Mouse (Mus musculus): ENCODE results near the gene Cd2.

The Cd2 gene

DNA sequence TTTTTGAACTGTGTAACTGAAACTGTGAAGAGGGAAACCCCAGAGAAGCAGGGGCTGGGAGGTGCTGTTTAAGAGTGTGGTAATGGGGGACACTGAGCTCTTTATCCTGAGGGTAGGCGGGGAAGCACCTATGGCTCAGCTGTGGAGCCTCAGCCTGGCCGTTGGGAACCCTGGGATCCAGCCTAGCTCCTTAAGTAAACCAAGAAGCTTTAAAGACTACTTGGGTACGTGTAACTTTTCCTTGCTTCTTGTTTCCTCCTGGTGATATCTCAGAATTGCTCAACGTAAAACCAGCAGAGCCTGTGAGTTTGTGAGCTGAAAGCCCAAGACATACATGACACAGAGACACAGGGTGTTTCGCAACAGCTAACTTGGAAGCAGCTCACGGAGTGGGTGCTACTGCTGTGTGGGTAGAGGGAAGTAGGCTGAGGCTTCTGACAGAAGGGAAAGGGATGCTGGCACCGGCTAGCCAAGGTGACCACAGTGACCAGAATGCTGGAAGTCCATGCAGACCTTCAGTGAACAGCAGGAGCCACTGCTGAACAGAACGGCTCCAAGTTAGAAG, 5.9 kb upstream of the Cd2 start:
- DNase-seq (ENCODE audit: low read depth, low spot score) = peak; percentile 29

DNA sequence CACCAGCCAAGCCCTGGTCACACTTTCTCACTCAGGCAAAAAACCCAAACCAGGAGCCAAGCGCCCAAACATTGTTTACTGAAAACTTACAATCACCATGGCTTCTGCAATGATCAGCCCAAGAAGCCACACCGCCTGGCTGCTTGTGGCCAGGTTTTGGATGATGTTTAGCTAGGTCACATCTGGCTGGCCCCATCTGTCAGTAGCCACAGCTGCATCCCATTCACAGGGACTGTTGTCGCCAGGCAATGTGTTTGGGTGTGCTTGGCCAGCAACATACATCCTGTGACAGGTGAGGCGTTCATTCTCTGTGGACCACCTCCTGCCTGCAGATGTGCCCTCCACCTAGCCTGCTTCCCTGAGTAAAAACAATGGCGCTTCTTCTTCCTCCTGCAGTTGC, 4.9 kb upstream of the Cd2 start:
- DNase-seq (ENCODE audit: low read depth, low spot score) = no peak

DNA sequence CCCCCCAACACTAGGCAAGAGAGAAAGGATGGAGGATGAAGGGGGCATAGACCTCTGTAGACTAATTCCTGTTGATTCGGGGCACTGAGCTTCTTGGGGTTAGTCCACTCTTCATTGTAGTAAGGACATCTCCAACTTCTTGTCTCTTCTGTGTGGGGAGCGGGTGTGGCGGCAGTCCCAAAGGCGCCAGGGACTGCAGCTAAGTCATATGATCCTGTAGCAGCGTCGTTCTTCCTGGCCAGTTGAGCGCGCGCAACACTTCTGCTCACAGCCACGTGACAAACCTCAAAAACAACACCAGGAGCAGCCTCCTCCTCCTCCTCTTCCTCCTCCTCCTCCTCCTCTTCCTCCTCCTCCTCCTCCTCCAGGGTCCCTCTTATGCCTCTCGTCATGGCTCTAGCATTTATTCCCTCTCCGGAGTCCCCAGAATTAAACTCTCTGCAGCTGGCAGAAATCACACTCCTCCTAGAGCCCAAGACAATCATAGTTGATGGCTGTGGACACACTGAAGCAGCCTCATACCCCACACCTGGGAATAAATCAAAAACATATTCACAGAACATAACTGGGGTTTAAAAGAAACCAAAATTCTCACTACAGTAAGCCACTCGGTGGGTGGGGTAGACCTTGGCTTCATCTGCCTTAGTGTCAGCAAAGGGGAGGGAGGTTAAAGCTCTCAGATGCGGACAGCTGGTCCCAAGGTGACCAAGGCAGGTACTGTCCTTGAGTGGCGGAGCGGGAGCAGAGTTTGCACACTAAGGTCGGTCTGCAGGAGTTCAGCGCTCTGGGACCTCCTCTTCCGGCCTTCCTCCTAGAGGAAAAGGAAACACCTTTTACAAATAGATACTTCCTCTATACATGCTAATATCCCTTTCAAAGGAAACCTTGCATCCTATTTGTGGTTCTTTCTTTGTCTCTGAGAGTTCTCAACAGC, 3.1 kb upstream of the Cd2 start:
- no peak for DNase-seq (ENCODE audit: low read depth, low spot score)

GRCm38 (mm10) chr3:101290036-101290435, 2.3 kb upstream of the Cd2 start:
- no peak for DNase-seq (ENCODE audit: low read depth, low spot score)

DNA sequence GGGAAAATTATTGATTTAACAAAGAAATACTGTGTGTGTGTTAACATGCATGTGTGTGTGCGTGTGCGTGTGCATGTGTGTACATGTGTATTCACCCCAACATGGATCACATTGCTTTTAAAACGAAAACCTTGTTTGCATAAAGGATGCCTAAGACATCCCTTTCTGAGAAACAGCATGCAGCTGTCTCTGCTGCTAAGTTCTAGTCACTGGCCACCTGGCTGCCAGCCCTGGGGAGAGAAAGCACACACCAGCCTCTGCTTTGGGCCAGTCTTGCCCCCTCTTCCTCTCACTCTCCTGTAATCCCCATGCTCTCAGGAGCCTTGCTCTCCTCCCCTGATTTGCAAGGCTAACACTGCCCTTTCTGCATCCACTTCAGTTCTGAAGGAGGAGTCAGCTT, 1.7 kb upstream of the Cd2 start:
- DNase-seq (ENCODE audit: low read depth, low spot score) = no peak

DNA sequence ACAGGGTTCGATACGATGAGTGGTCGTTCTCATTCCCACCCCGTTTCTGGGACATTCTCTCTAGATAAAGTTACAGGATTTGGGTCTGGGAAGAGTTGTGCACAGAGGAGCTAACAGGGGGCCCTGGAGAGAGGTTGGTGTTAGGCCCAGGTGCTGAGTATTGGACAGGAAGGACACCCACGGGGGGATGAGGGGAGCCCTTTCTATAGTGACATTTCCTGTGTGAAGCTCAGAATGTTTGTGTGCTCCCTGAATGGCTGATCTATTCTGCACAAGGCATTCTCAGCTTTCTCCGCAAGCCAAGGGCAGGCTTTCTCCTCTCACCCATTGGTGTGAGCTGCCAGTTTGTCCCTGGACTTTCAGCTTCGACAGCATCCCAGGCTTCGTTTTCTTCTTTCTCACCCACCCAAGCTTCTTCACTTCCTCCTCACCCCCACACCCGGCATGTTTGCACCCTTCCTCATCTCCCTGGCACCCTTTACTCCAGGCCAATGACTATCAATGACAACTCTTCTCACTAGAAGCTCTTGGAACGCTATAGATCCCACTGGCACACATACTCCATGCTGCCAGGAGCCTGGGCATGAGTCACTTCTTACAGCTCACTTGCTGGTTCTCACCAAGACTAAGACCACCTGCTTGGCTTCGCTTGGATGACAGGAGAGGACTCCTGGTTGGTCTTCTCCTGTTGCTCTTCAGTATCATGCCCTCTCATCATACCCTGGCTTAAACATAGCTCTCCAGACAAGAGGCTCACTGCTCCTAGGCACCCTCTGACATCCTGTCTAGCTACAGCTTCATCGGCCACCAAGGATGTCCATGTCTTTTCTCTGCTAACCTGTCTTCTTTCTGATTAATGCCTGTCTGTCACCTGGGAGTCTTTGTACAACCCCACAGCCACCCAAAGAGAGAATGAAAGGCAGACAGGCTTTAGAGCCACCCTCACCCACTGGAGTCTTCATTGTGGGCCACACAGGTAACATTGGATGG, 1.1 kb downstream of the Cd2 start:
- DNase-seq (ENCODE audit: low read depth, low spot score) = no peak

DNA sequence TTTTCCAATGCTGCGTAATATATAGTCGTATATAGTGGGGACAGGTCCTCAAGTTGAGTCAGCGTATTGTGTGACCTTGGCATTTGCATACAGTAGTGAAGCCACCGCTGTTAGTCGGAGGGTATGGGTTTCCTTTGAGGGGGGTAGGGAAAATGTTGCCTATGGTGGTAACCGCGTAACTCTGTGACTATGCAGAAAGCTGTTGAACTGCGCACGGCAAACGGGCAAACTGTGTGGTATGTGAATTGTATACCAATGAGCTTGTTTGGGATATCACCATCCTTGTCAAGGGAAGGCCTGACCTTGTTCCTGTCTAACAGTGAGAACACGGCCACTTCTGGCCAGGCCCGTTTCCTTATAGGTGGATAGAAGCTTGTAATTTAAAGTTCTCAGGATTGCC, 1.9 kb downstream of the Cd2 start:
- DNase-seq (ENCODE audit: low read depth, low spot score) = no peak

GRCm38 (mm10) chr3:101285021-101285615, 2.6 kb downstream of the Cd2 start:
- DNase-seq (ENCODE audit: low read depth, low spot score) = no peak

DNA sequence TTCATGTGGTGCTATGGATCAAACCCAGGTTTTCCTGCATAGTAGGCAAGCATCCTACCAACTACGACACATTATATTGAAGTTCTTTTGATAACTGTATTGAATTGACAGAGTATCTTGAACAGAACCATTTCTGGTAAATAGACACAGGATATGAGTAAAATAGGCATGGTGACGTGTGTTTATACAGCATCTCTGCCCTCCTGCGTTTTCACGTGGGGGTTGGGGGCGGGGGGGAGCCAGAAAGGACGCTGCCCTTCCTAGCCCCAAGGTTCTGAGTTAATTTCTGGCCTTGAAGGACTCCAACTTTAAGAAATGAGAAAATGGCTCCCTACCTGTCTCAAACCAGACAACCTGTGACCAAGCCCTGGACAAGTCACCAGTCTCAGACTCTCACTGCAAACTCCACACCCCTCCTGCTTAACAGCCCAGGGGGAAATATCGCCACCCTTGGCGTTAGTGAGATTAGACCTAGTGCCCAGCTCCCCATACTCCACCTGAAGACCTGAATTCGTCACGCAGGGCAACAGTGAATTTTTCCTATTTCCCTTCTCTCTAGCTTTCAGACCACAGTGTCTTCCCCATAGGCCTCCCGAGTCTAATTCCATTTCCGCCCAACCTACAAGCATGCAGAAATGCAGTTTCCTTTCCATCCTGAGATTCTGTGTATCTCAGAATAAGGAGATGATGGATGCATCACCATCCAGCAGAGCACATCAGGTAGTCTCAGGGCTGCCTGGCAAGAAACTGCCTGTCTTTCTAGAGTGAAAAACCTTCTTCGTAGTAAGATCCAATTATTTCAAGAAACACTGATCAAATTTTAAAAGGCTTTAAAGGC, 3.7 kb downstream of the Cd2 start:
- no peak for DNase-seq (ENCODE audit: low read depth, low spot score)

DNA sequence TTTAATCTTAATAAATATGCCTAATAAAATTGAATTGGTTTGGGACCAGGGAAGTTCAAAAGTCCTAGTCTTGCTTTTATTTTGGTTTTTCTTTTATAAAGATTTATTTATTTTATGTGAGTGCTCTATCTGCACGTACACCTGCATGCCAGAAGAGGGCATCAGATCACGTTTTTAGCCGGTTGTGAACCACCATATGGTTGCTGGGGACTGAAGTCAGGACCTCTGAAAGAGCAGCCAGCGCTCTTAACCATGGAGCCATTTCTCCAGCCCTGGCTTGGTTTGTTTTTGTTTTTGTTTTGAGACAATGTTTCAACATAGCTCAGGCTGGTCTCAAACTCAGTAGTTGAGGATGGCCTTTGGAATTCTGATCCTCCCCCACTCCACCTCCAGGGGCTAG, 4.3 kb downstream of the Cd2 start:
- no peak for DNase-seq (ENCODE audit: low read depth, low spot score)

DNA sequence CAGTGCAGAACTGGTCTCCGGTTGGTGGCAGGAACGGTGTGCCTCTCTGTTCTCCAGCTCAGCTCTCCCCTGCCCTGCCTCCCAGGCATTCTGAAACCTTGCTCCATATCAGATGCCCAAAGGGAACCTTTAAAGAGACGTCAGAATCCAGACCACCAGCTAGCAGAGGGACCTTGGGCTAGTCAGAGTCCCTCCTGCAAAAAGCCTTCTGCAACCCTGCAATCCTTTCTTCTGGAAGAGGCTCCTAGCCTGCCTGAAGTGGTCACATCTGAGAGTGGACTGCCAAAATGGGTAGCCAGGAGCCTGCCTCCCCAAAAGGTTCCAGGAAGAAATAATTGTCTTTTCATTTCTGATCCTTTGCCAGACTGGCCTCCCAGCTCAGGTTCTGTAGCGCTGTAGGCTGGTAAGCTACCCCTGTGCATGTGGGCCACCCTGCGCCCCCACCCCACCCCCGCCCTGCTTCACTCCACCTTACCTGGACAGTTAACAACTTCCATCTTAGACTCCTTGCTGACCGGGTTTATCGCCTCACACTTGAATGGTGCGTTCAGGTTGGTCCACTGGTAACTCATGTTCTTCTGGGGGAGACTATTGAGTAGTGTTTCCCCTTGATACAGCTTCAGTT, 5.1 kb downstream of the Cd2 start:
- no peak for DNase-seq (ENCODE audit: low read depth, low spot score)

- no peak for DNase-seq (ENCODE audit: low read depth, low spot score)
Observed at GRCm38 (mm10) chr3:101281841-101282240, 5.9 kb downstream of the Cd2 start.

GRCm38 (mm10) chr3:101280348-101281311, 7.1 kb downstream of the Cd2 start:
- no peak for DNase-seq (ENCODE audit: low read depth, low spot score)

DNA sequence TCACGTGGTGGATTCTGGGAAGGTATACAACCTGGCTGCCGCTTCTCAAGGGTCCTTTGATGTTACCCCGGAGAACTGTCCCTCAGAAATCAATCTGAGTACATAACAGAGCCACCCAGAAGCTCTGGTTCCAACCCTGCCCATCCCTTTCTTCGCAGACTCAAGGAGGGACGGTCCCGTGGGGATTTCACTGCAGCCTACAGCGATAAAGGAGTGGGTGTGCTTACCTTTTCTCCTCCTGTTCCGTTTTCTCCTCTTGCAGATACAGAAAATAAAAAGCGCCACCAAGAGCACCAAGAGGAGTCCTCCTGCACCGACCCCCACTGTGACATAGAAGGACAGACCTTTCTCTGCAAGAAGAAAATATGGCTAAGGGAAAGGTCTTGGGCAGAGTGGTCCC, 8.2 kb downstream of the Cd2 start:
- DNase-seq (ENCODE audit: low read depth, low spot score) = no peak

- no peak for DNase-seq (ENCODE audit: low read depth, low spot score)
Observed at GRCm38 (mm10) chr3:101278396-101278795, 9.3 kb downstream of the Cd2 start.

GRCm38 (mm10) chr3:101277830-101278229, 9.9 kb downstream of the Cd2 start:
- DNase-seq (ENCODE audit: low read depth, low spot score) = no peak

GRCm38 (mm10) chr3:101276501-101277320, 11.0 kb downstream of the Cd2 start:
- no peak for DNase-seq (ENCODE audit: low read depth, low spot score)

- DNase-seq (ENCODE audit: low read depth, low spot score) = no peak
Observed at GRCm38 (mm10) chr3:101275636-101276300, 12.0 kb downstream of the Cd2 start.

Data from 3T3-L1 (cell line).